Mouse (Mus musculus): ENCODE measurements at regions not wholly inside any gene's neighbourhood (a gene's known extent, or its start where the extent isn't known, plus 50 kb on each side); places are given as distances from the start of the nearest gene placed in this dataset.

GRCm38 (mm10) chr13:100883711-100884110 lies 50.5 kb upstream of the Slc30a5 start:
- Histone ChIP-seq H3K9ac (ENCODE audit: low read depth, poor library complexity, severe bottlenecking) (no peak overlapping the region), H3K36me3 (ENCODE audit: control insufficient read depth, insufficient read depth, low read length, poor library complexity, severe bottlenecking) (no peaks in the 10 kb centered on the region), H3K4me1 (ENCODE audit: control insufficient read depth, insufficient read depth, low read length) (no peaks in the 10 kb centered on the region), H3K27me3 (ENCODE audit: control insufficient read depth, insufficient read depth, low read length, poor library complexity, severe bottlenecking) (no peaks in the 10 kb centered on the region), H3K4me3 (ENCODE audit: low read depth, low read length) (no peak overlapping the region), H3K9me3 (replicated peaks; ENCODE audit: control insufficient read depth, insufficient read depth, low read length, poor library complexity, severe bottlenecking) (no peaks in the 10 kb centered on the region), H3K27ac (ENCODE audit: insufficient read depth, low read length) (no peak overlapping the region)
- TF ChIP-seq CTCF (IDR thresholded peaks at IDR 0.05; ENCODE audit: low read depth, low read length) (no peak), POLR2A (IDR thresholded peaks at IDR 0.05; ENCODE audit: insufficient read depth, low read length) (no peak), EP300 (IDR thresholded peaks at IDR 0.05; ENCODE audit: insufficient read depth, low read depth, low read length) (no peak)

All from ES-Bruce4 (cell line).